Mouse (Mus musculus): ENCODE measurements around the gene Atp6v0e.

DNA sequence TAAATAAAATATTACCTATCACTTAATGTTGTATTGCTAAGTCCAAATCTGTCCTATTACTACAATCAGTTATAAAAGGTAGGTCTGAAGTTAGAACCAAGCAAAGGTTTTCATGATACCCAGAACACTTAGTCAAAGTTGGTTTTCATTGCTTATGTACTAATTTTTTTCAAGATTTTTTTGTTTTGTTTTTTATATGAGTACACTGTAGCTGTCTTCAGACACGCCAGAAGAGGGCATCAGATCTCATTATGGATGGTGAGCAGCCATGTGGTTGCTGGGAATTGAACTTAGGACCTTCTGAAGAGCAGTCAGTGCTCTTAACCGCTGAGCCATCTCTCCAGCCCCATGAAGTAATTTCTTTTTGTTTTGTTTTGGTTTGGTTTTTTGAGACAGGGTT is 54.8 kb downstream of the Atp6v0e start:
- TF ChIP-seq CTCF (IDR thresholded peaks at IDR 0.05; ENCODE audit: extremely low read depth, insufficient read length, insufficient replicate concordance, low read depth, low read length), result no peak
- no peak for TF ChIP-seq POLR2A (IDR thresholded peaks at IDR 0.05; ENCODE audit: low read depth, low read length)
